Mouse (Mus musculus) brain, embryonic 18.5 days (tissue): ENCODE results near the gene Orm3.

Experiments used
- DNase-seq: peaks from one replicate; pipeline ENCODE4 v3.0.0-alpha.2; 2012; ENCODE audit warnings: low read depth, low spot score

Gene Orm3

GRCm38 (mm10) chr4:63368577-63368976 is 12.6 kb downstream of the Orm3 start:
- no peak for DNase-seq

GRCm38 (mm10) chr4:63370897-63371296 is 14.9 kb downstream of the Orm3 start:
- DNase-seq = no peak

- DNase-seq = no peak
Observed at GRCm38 (mm10) chr4:63371890-63372289, 15.9 kb downstream of the Orm3 start.

- DNase-seq = no peak
Observed at GRCm38 (mm10) chr4:63373404-63373803, 17.4 kb downstream of the Orm3 start.

- DNase-seq = no peak
Observed at GRCm38 (mm10) chr4:63374331-63374730, 18.4 kb downstream of the Orm3 start.

- DNase-seq = no peak
Observed at GRCm38 (mm10) chr4:63375367-63375766, 19.4 kb downstream of the Orm3 start.

- no peak for DNase-seq
Observed at GRCm38 (mm10) chr4:63377483-63377882, 21.5 kb downstream of the Orm3 start.

- no peak for DNase-seq
Observed at GRCm38 (mm10) chr4:63382676-63383369, 26.9 kb downstream of the Orm3 start.

GRCm38 (mm10) chr4:63383474-63383873 is 27.5 kb downstream of the Orm3 start:
- no peak for DNase-seq

GRCm38 (mm10) chr4:63384262-63384661 is 28.3 kb downstream of the Orm3 start:
- DNase-seq = no peak

- no peak for DNase-seq
Observed at GRCm38 (mm10) chr4:63385253-63385652, 29.3 kb downstream of the Orm3 start.

GRCm38 (mm10) chr4:63385784-63386183 is 29.8 kb downstream of the Orm3 start:
- no peak for DNase-seq

- DNase-seq = no peak
Observed at GRCm38 (mm10) chr4:63388029-63388428, 32.1 kb downstream of the Orm3 start.

- DNase-seq = no peak
Observed at GRCm38 (mm10) chr4:63389121-63389886, 33.3 kb downstream of the Orm3 start.

- DNase-seq = no peak
Observed at GRCm38 (mm10) chr4:63389887-63390528, 34.0 kb downstream of the Orm3 start.

GRCm38 (mm10) chr4:63391322-63391721 is 35.4 kb downstream of the Orm3 start:
- DNase-seq = no peak

- no peak for DNase-seq
Observed at GRCm38 (mm10) chr4:63397981-63398537, 42.1 kb downstream of the Orm3 start.

GRCm38 (mm10) chr4:63398854-63399609 is 43.1 kb downstream of the Orm3 start:
- DNase-seq = no peak

- DNase-seq = no peak
Observed at GRCm38 (mm10) chr4:63399691-63400270, 43.8 kb downstream of the Orm3 start.

- no peak for DNase-seq
Observed at GRCm38 (mm10) chr4:63400541-63401306, 44.8 kb downstream of the Orm3 start.
